Mouse (Mus musculus): Measurements from ENCODE around the gene Cfap100. TPM values are rescaled to one million over a fixed set of nuclear protein-coding genes. Genes with fewer than 3 reads are reported as not detected.

The Cfap100 gene
- total and polyA plus RNA-seq, 3 experiments, result 0.10 TPM; not detected in 2

GRCm38 (mm10) chr6:90411926-90412325 lies 16.7 kb downstream of the Cfap100 start:
- Histone ChIP-seq H3K27me3 (replicated peaks) (peaks cover 37% of the 10 kb centered on the region), H3K9ac (ENCODE audit: insufficient read depth, low read depth) (no peak overlapping the region), H3K27ac (ENCODE audit: insufficient read depth, low read depth) (no peak overlapping the region), H3K4me2 (ENCODE audit: insufficient read depth, low read depth, poor library complexity, severe bottlenecking) (no peak overlapping the region), H3K36me3 (replicated peaks in 1 of 2; ENCODE audit: control insufficient read depth in 1 of 2, insufficient read depth in 1 of 2, low read length in 1 of 2) (no peaks in the 10 kb centered on the region), H3K4me3 (replicated peaks in 1 of 3; ENCODE audit: low read depth in 2 of 3, low read length in 2 of 3, poor library complexity in 1 of 3) (no peak overlapping the region), H3K79me2 (replicated peaks; ENCODE audit: control insufficient read depth, extremely low read depth, insufficient read depth, poor library complexity, severe bottlenecking) (no peaks in the 10 kb centered on the region), H3K4me1 (ENCODE audit: control insufficient read depth in 1 of 2, insufficient read depth in 2 of 2) (0 out of 4 replicates have a peak, but pooled peaks cover 0 to 4% of the 10 kb centered on the region in 2 experiments), H3K9me3 (replicated peaks; ENCODE audit: low read length) (no peaks in the 10 kb centered on the region)
- no peak for DNase-seq (ENCODE audit: extremely low read depth)
- dilution Hi-C loops (cut with MboI; ENCODE audit: extremely low pct_ligation_motif_present, extremely low pct_unique_long_range_greater_than_20kb, low sequenced_read_pairs), result no loop called here
- TF ChIP-seq CHD2 (IDR thresholded peaks at IDR 0.05; ENCODE audit: low read length), result no peak
- TF ChIP-seq UBTF (IDR thresholded peaks at IDR 0.05; ENCODE audit: low read depth, low read length), result no peak
- TF ChIP-seq JUND (conservative IDR thresholded peaks at IDR 0.05; ENCODE audit: low read depth, low read length), result no peak
- no peak for TF ChIP-seq ZNF384 (IDR thresholded peaks at IDR 0.05; ENCODE audit: low read depth, low read length)
- no peak for TF ChIP-seq SIN3A (IDR thresholded peaks at IDR 0.05; ENCODE audit: low read length)
- no peak for TF ChIP-seq MYC (IDR thresholded peaks at IDR 0.05; ENCODE audit: low read depth, low read length)
- TF ChIP-seq NELFE (IDR thresholded peaks at IDR 0.05; ENCODE audit: low read depth, low read length), result no peak
- no peak for TF ChIP-seq E2F4 (IDR thresholded peaks at IDR 0.05; ENCODE audit: insufficient replicate concordance, low read depth, low read length)
- TF ChIP-seq MAZ (IDR thresholded peaks at IDR 0.05; ENCODE audit: low read depth, low read length), result no peak
- TF ChIP-seq GABPA (IDR thresholded peaks at IDR 0.05; ENCODE audit: insufficient replicate concordance, low read depth, low read length), result no peak
- TF ChIP-seq NRF1 (IDR thresholded peaks at IDR 0.05; ENCODE audit: low read depth, low read length), result no peak
- no peak for TF ChIP-seq ZMIZ1 (IDR thresholded peaks at IDR 0.05; ENCODE audit: low read depth, low read length)
- TF ChIP-seq EP300 (IDR thresholded peaks at IDR 0.05; ENCODE audit: low read length), result no peak
- no peak for TF ChIP-seq ELF1 (IDR thresholded peaks at IDR 0.05; ENCODE audit: low read depth, low read length)
- no peak for TF ChIP-seq USF1 (IDR thresholded peaks at IDR 0.05; ENCODE audit: low read depth, low read length)
- TF ChIP-seq MEF2A (IDR thresholded peaks at IDR 0.05; ENCODE audit: borderline replicate concordance, low read depth, low read length), result no peak
- TF ChIP-seq ZKSCAN1 (IDR thresholded peaks at IDR 0.05; ENCODE audit: borderline replicate concordance, low read depth, low read length), result no peak
- in situ Hi-C loops (cut with MboI; ENCODE audit: low pct_ligation_motif_present, low pct_unique_long_range_greater_than_20kb, low sequenced_read_pairs), result no loop called here

GRCm38 (mm10) chr6:90410972-90411371 lies 17.6 kb downstream of the Cfap100 start:
- H3K4me1 ChIP-seq (ENCODE audit: control insufficient read depth in 1 of 2, insufficient read depth in 2 of 2), result 0 out of 4 replicates have a peak, but pooled peaks cover 0 to 4% of the 10 kb centered on the region in 2 experiments
- no peak overlapping the region for H3K4me3 ChIP-seq (replicated peaks in 1 of 3; ENCODE audit: low read depth in 2 of 3, low read length in 2 of 3, poor library complexity in 1 of 3)
- H3K4me2 ChIP-seq (ENCODE audit: insufficient read depth, low read depth, poor library complexity, severe bottlenecking), result no peak overlapping the region
- no peak overlapping the region for H3K9ac ChIP-seq (ENCODE audit: insufficient read depth, low read depth)
- DNase-seq (ENCODE audit: extremely low read depth), result no peak
- in situ Hi-C loops (cut with MboI; ENCODE audit: low pct_ligation_motif_present, low pct_unique_long_range_greater_than_20kb, low sequenced_read_pairs) (no loop called here), dilution Hi-C loops (cut with MboI; ENCODE audit: extremely low pct_ligation_motif_present, extremely low pct_unique_long_range_greater_than_20kb, low sequenced_read_pairs) (no loop called here)
- H3K36me3 ChIP-seq (replicated peaks in 1 of 2; ENCODE audit: control insufficient read depth in 1 of 2, insufficient read depth in 1 of 2, low read length in 1 of 2), result peaks cover 2 to 3% of the 10 kb centered on the region in 2 experiments
- H3K79me2 ChIP-seq (replicated peaks; ENCODE audit: control insufficient read depth, extremely low read depth, insufficient read depth, poor library complexity, severe bottlenecking), result no peaks in the 10 kb centered on the region
- no peak overlapping the region for H3K27ac ChIP-seq (ENCODE audit: insufficient read depth, low read depth)
- peaks cover 28% of the 10 kb centered on the region for H3K27me3 ChIP-seq (replicated peaks)
- TF ChIP-seq ZKSCAN1 (IDR thresholded peaks at IDR 0.05; ENCODE audit: borderline replicate concordance, low read depth, low read length), result no peak
- no peak for TF ChIP-seq JUND (conservative IDR thresholded peaks at IDR 0.05; ENCODE audit: low read depth, low read length)
- TF ChIP-seq MEF2A (IDR thresholded peaks at IDR 0.05; ENCODE audit: borderline replicate concordance, low read depth, low read length), result no peak
- no peak for TF ChIP-seq NELFE (IDR thresholded peaks at IDR 0.05; ENCODE audit: low read depth, low read length)
- no peak for TF ChIP-seq CHD1 (IDR thresholded peaks at IDR 0.05; ENCODE audit: low read depth, low read length)
- TF ChIP-seq POLR2A (IDR thresholded peaks at IDR 0.05; ENCODE audit: low read depth, low read length), result no peak
- no peak for TF ChIP-seq RCOR1 (conservative IDR thresholded peaks at IDR 0.05; ENCODE audit: low read depth, low read length)
- no peak for TF ChIP-seq TCF12 (IDR thresholded peaks at IDR 0.05; ENCODE audit: low read depth, low read length)
- no peak for TF ChIP-seq SMC3 (IDR thresholded peaks at IDR 0.05; ENCODE audit: low read depth, low read length)
- TF ChIP-seq UBTF (IDR thresholded peaks at IDR 0.05; ENCODE audit: low read depth, low read length), result no peak
- no peak for TF ChIP-seq GABPA (IDR thresholded peaks at IDR 0.05; ENCODE audit: insufficient replicate concordance, low read depth, low read length)
- no peak for TF ChIP-seq ZMIZ1 (IDR thresholded peaks at IDR 0.05; ENCODE audit: low read depth, low read length)
- TF ChIP-seq EP300 (IDR thresholded peaks at IDR 0.05; ENCODE audit: low read length), result no peak
- TF ChIP-seq KAT2A (IDR thresholded peaks at IDR 0.05; ENCODE audit: insufficient replicate concordance, low read length), result no peak
- TF ChIP-seq CTCF (conservative IDR thresholded peaks at IDR 0.05 in 1 of 2, IDR thresholded peaks at IDR 0.05 in 1 of 2; ENCODE audit: low read depth in 2 of 2, low read length in 2 of 2), result no peak
- TF ChIP-seq IRF4 (IDR thresholded peaks at IDR 0.05; ENCODE audit: low read depth, low read length), result no peak
- H3K9me3 ChIP-seq (replicated peaks; ENCODE audit: low read length), result no peaks in the 10 kb centered on the region

All from CH12.LX (cell line).